Mouse (Mus musculus) CH12.LX (cell line): Measurements from ENCODE around the gene Agtpbp1. TPM values are rescaled to one million over a fixed set of nuclear protein-coding genes. Genes with fewer than 3 reads are reported as not detected.
A peak's percentile ranks its signal among the peaks of the same experiment; 100 is the strongest.

Source experiments
- DNase-seq: peaks from one replicate; pipeline ENCODE4 v3.0.0-alpha.2; 2013; ENCODE audit errors: extremely low read depth
- H3K27ac ChIP-seq: 2 replicates; pipeline ENCODE4 v1.5.1; 2012; ENCODE audit warnings: low read depth, mild to moderate bottlenecking, control low read depth, moderate library complexity; ENCODE audit not compliant: insufficient read depth
- H3K27me3 ChIP-seq: replicated peaks from 2 replicates; pipeline ENCODE3; 2012; ENCODE audit warnings: inconsistent platforms
- H3K36me3 ChIP-seq, 2 experiments: replicated peaks in 1 of 2; 2 replicates each; pipeline versions ENCODE3 to v1.6.1; 2012; ENCODE audit warnings: inconsistent platforms in 1 of 2, low read length in 1 of 2, mild to moderate bottlenecking in 1 of 2, mixed read lengths in 1 of 2, moderate library complexity in 1 of 2; ENCODE audit not compliant: control insufficient read depth in 1 of 2, insufficient read depth in 1 of 2
- H3K4me1 ChIP-seq, 2 experiments: 2 replicates each; pipeline ENCODE4 v1.6.1; 2012; ENCODE audit warnings: inconsistent platforms in 1 of 2, moderate library complexity in 1 of 2; ENCODE audit not compliant: insufficient read depth in 2 of 2, control insufficient read depth in 1 of 2
- H3K4me2 ChIP-seq: 2 replicates; pipeline ENCODE4 v1.6.1; 2012; ENCODE audit warnings: low read depth, mild to moderate bottlenecking, control low read depth; ENCODE audit not compliant: poor library complexity, insufficient read depth, severe bottlenecking
- H3K4me3 ChIP-seq, 3 experiments: fragments of 150-350 bp in 1 of 3; sonication (generic) in 1 of 3; replicated peaks in 1 of 3; 2 replicates each; pipeline versions ENCODE3 to v1.5.1; 2011 to 2012; ENCODE audit warnings: low read depth in 2 of 3, low read length in 2 of 3, mild to moderate bottlenecking in 2 of 3, moderate library complexity in 2 of 3, control low read depth in 1 of 3, improper control_type of control experiment in 1 of 3, inconsistent platforms in 1 of 3, mixed read lengths in 1 of 3; ENCODE audit not compliant: poor library complexity in 1 of 3
- H3K79me2 ChIP-seq: replicated peaks from 2 replicates; pipeline ENCODE4 v1.6.1; 2012; ENCODE audit warnings: mild to moderate bottlenecking, moderate library complexity; ENCODE audit not compliant: control insufficient read depth, poor library complexity, insufficient read depth, severe bottlenecking; ENCODE audit errors: extremely low read depth
- H3K9ac ChIP-seq: 2 replicates; pipeline ENCODE4 v1.6.1; 2012; ENCODE audit warnings: low read depth, mild to moderate bottlenecking, control low read depth, moderate library complexity; ENCODE audit not compliant: insufficient read depth
- H3K9me3 ChIP-seq: replicated peaks from 2 replicates; pipeline ENCODE3; 2012; ENCODE audit warnings: low read length, inconsistent platforms, mixed read lengths
- CHD1 ChIP-seq: IDR thresholded peaks from 2 replicates; pipeline ENCODE4 v1.6.1; 2012; ENCODE audit warnings: low read depth, low read length, improper control_type of control experiment, inconsistent platforms
- CTCF ChIP-seq, 2 experiments: IDR thresholded peaks in 1 of 2; conservative IDR thresholded peaks in 1 of 2; 2 replicates each; pipeline ENCODE4 v1.5.1; 2011 to 2012; ENCODE audit warnings: low read depth in 2 of 2, low read length in 2 of 2, improper control_type of control experiment in 1 of 2, inconsistent platforms in 1 of 2, mild to moderate bottlenecking in 1 of 2, moderate library complexity in 1 of 2
- E2F4 ChIP-seq: IDR thresholded peaks from 2 replicates; pipeline ENCODE4 v1.6.1; 2011; ENCODE audit warnings: low read depth, low read length, improper control_type of control experiment; ENCODE audit not compliant: insufficient replicate concordance
- ELF1 ChIP-seq: IDR thresholded peaks from 2 replicates; pipeline ENCODE4 v1.6.1; 2014; ENCODE audit warnings: low read depth, mild to moderate bottlenecking, inconsistent platforms, low read length, improper control_type of control experiment
- EP300 ChIP-seq: IDR thresholded peaks from 2 replicates; pipeline ENCODE4 v1.6.1; 2011; ENCODE audit warnings: low read length, improper control_type of control experiment
- ETS1 ChIP-seq: conservative IDR thresholded peaks from 2 replicates; pipeline ENCODE4 v1.6.1; 2012; ENCODE audit warnings: low read depth, mild to moderate bottlenecking, inconsistent platforms, low read length, improper control_type of control experiment, moderate library complexity
- HCFC1 ChIP-seq: IDR thresholded peaks from 2 replicates; pipeline ENCODE4 v1.6.1; 2012; ENCODE audit warnings: low read depth, mild to moderate bottlenecking, inconsistent platforms, low read length, improper control_type of control experiment
- JUN ChIP-seq: IDR thresholded peaks from 2 replicates; pipeline ENCODE4 v1.6.1; 2011; ENCODE audit warnings: low read depth, mild to moderate bottlenecking, low read length, improper control_type of control experiment, moderate library complexity; ENCODE audit not compliant: insufficient read depth
- MAX ChIP-seq: IDR thresholded peaks from 2 replicates; pipeline ENCODE4 v1.6.1; 2011; ENCODE audit warnings: low read length, improper control_type of control experiment
- MAZ ChIP-seq: IDR thresholded peaks from 2 replicates; pipeline ENCODE4 v1.6.1; 2012; ENCODE audit warnings: low read depth, mild to moderate bottlenecking, inconsistent platforms, low read length, improper control_type of control experiment, moderate library complexity
- MEF2A ChIP-seq: IDR thresholded peaks from 2 replicates; pipeline ENCODE4 v1.6.1; 2014; ENCODE audit warnings: low read depth, mild to moderate bottlenecking, inconsistent platforms, low read length, improper control_type of control experiment, borderline replicate concordance
- MXI1 ChIP-seq: IDR thresholded peaks from 2 replicates; pipeline ENCODE4 v1.6.1; 2011; ENCODE audit warnings: mild to moderate bottlenecking, low read depth, low read length, improper control_type of control experiment
- NRF1 ChIP-seq: IDR thresholded peaks from 2 replicates; pipeline ENCODE4 v1.6.1; 2014; ENCODE audit warnings: low read depth, mild to moderate bottlenecking, inconsistent platforms, low read length, improper control_type of control experiment, moderate library complexity
- PAX5 ChIP-seq: IDR thresholded peaks from 2 replicates; pipeline ENCODE4 v1.6.1; 2012; ENCODE audit warnings: low read length, inconsistent platforms, mixed read lengths
- POLR2AphosphoS2 ChIP-seq: IDR thresholded peaks from 2 replicates; pipeline ENCODE4 v1.6.1; 2011; ENCODE audit warnings: low read depth, low read length, improper control_type of control experiment
- RAD21 ChIP-seq: IDR thresholded peaks from 2 replicates; pipeline ENCODE4 v1.6.1; 2011; ENCODE audit warnings: low read depth, mild to moderate bottlenecking, low read length, improper control_type of control experiment, moderate library complexity
- SIN3A ChIP-seq: IDR thresholded peaks from 2 replicates; pipeline ENCODE4 v1.6.1; 2012; ENCODE audit warnings: low read length, improper control_type of control experiment, inconsistent platforms
- SMC3 ChIP-seq: IDR thresholded peaks from 2 replicates; pipeline ENCODE4 v1.6.1; 2011; ENCODE audit warnings: low read depth, low read length, improper control_type of control experiment
- TBP ChIP-seq: conservative IDR thresholded peaks from 2 replicates; pipeline ENCODE4 v1.6.1; 2011; ENCODE audit warnings: low read depth, low read length, improper control_type of control experiment
- TCF12 ChIP-seq: IDR thresholded peaks from 2 replicates; pipeline ENCODE4 v1.6.1; 2014; ENCODE audit warnings: low read depth, mild to moderate bottlenecking, inconsistent platforms, low read length, improper control_type of control experiment
- UBTF ChIP-seq: IDR thresholded peaks from 2 replicates; pipeline ENCODE4 v1.6.1; 2012; ENCODE audit warnings: low read depth, mild to moderate bottlenecking, inconsistent platforms, low read length, improper control_type of control experiment, moderate library complexity
- USF1 ChIP-seq: IDR thresholded peaks from 2 replicates; pipeline ENCODE4 v1.6.1; 2014; ENCODE audit warnings: low read depth, mild to moderate bottlenecking, inconsistent platforms, low read length, improper control_type of control experiment
- ZKSCAN1 ChIP-seq: IDR thresholded peaks from 2 replicates; pipeline ENCODE4 v1.6.1; 2012; ENCODE audit warnings: low read depth, inconsistent platforms, low read length, improper control_type of control experiment, borderline replicate concordance
- ZNF384 ChIP-seq: IDR thresholded peaks from 2 replicates; pipeline ENCODE4 v1.6.1; 2012; ENCODE audit warnings: low read depth, low read length, improper control_type of control experiment, inconsistent platforms
- dilution Hi-C: fragments of 300-500 bp; cut with MboI; formaldehyde crosslinking; loops from 2 replicates; pipeline ENCODE4 v1.14.3; 2020; ENCODE audit warnings: low sequenced_read_pairs; ENCODE audit not compliant: extremely low pct_unique_long_range_greater_than_20kb, extremely low pct_ligation_motif_present
- in situ Hi-C: fragments of 300-500 bp; cut with MboI; formaldehyde crosslinking; loops from 3 replicates; pipeline ENCODE4 v1.14.3; 2019; ENCODE audit warnings: low sequenced_read_pairs, low pct_ligation_motif_present, low pct_unique_long_range_greater_than_20kb, mixed read lengths
- polyA plus RNA-seq: library from polyadenylated mRNA; unstranded; fragments of >175 nt; gene quantifications from 2 replicates; pipeline ENCODE4 v1.2.1, GENCODE M21; 2012; ENCODE audit warnings: low read depth; ENCODE audit not compliant: insufficient read length
- total RNA-seq, 2 experiments: library from RNA; depleted of rRNA; stranded (reverse); fragments of 300-350 nt in 1 of 2; fragments of >200 nt in 1 of 2; gene quantifications; 2 replicates each; pipeline ENCODE4 v1.2.3; 2012 to 2014

Agtpbp1 gene
- total and polyA plus RNA-seq, 3 experiments: 15.7 to 21.5 (median 19.5) TPM

- Histone ChIP-seq H3K79me2 (no peaks in the 10 kb centered on the region), H3K27ac (no peak overlapping the region), H3K4me1 (peaks cover 0 to 7% of the 10 kb centered on the region in 2 experiments; a peak in 1 of 4 replicates), H3K4me3 (no peak overlapping the region), H3K9me3 (no peaks in the 10 kb centered on the region), H3K4me2 (no peak overlapping the region)
- DNase-seq: peak; percentile 27
- TF ChIP-seq ETS1 (no peak), RAD21 (peak; percentile 54), JUN (no peak), ZNF384 (peak; percentile 97), SMC3 (peak; percentile 69), MEF2A (no peak), ELF1 (no peak), CTCF (conservative IDR thresholded peaks at IDR 0.05 in 1 of 2, IDR thresholded peaks at IDR 0.05 in 1 of 2; ENCODE audit: low read depth in 2 of 2, low read length in 2 of 2) (peak in 1 of 2 experiments; percentile 66; a peak in 2 of 4 replicates), MXI1 (no peak)
- TF ChIP-seq, all 38 proteins: peak for 4
- dilution Hi-C loops: no loop called here
- no peak overlapping the region for H3K9ac ChIP-seq
- in situ Hi-C loops: no loop called here
- no peaks in the 10 kb centered on the region for H3K27me3 ChIP-seq
- peaks cover 77 to 96% of the 10 kb centered on the region in 2 experiments for H3K36me3 ChIP-seq
Measured at GRCm38 (mm10) chr13:59634637-59635036, 49.6 kb upstream of the Agtpbp1 start.

DNA sequence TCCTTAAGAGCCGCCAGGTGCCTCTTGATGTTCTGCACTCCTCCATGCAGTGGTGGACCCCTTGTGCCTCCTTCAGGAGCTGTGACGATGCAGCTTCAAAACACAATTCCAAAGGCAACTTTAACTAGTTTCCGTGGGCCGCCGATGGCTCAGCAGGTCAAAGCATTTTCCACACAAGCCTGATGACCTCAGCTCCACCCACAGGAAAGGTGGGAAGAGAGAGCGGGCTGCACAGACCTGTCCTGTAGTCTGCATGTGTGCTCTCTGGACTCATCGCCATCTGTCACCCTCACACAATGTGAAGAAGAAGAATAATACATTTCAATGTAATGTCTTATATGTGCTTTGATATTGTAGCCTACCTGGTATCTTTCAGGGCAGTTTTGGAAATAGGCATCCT lies 41.7 kb upstream of the Agtpbp1 start:
- H3K27ac ChIP-seq: no peak overlapping the region
- dilution Hi-C loops (no loop called here), in situ Hi-C loops (no loop called here)
- H3K4me1 ChIP-seq: peaks cover 11 to 46% of the 10 kb centered on the region in 2 experiments
- no peak overlapping the region for H3K9ac ChIP-seq
- no peak overlapping the region for H3K4me2 ChIP-seq
- no peaks in the 10 kb centered on the region for H3K27me3 ChIP-seq
- DNase-seq: no peak
- TF ChIP-seq CHD1 (no peak), MEF2A (no peak), ZNF384 (no peak), MXI1 (no peak), MAX (no peak), POLR2AphosphoS2 (no peak), EP300 (no peak)
- no peak overlapping the region for H3K4me3 ChIP-seq
- peaks cover 6% of the 10 kb centered on the region; the same call in 1 of the 2 replicates for H3K79me2 ChIP-seq
- no peaks in the 10 kb centered on the region for H3K9me3 ChIP-seq
- H3K36me3 ChIP-seq: peaks cover 34 to 58% of the 10 kb centered on the region in 2 experiments

DNA sequence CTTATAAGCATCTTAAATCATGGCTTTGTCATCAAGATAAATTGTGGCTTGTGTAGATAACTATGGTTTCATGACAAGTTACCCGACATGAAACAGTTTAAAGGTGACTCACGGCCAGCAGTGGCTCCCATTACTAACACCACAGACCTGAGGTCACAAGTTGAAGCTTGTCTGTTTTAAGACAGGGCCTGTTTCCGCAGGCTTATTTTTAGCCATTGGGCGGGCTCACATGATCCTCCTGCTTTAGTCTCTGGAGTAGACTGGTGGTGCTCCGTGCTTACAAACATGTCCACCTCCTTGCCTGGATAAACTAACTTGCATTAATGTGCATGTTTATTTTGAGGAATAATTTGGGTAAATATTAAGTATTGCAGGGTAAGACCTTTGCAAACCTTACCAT lies 39.9 kb upstream of the Agtpbp1 start:
- Histone ChIP-seq H3K9ac (peak overlapping the region; percentile 57; the same call in 1 of the 2 replicates), H3K27me3 (no peaks in the 10 kb centered on the region), H3K4me2 (0 out of 2 replicates have a peak overlapping the region, but pooled peaks have one; percentile 79), H3K4me3 (no peak overlapping the region), H3K9me3 (no peaks in the 10 kb centered on the region), H3K4me1 (peaks cover 20 to 64% of the 10 kb centered on the region in 2 experiments), H3K27ac (peak overlapping the region; percentile 47; the same call in 1 of the 2 replicates), H3K36me3 (peaks cover 25 to 52% of the 10 kb centered on the region in 2 experiments), H3K79me2 (peaks cover 6% of the 10 kb centered on the region; the same call in 1 of the 2 replicates)
- in situ Hi-C loops (no loop called here), dilution Hi-C loops (no loop called here)
- peak; percentile 91 for DNase-seq
- peak; percentile 58 for TF ChIP-seq ELF1
- TF ChIP-seq EP300: peak; percentile 86
- TF ChIP-seq RAD21: no peak; the same call in none of the 2 replicates
- TF ChIP-seq HCFC1: no peak; the same call in 1 of the 2 replicates
- TF ChIP-seq MAX: no peak
- TF ChIP-seq MAZ: no peak
- no peak for TF ChIP-seq PAX5
- TF ChIP-seq ZKSCAN1: no peak
- peak; percentile 75 for TF ChIP-seq MXI1
- TF ChIP-seq JUN: peak; percentile 47
- peak; percentile 87 for TF ChIP-seq TCF12
- no peak; the same call in 1 of the 2 replicates for TF ChIP-seq TBP
- peak; percentile 64; the same call in 1 of the 2 replicates for TF ChIP-seq SIN3A
- TF ChIP-seq NRF1: no peak
- TF ChIP-seq USF1: peak; percentile 54
- no peak for TF ChIP-seq UBTF
- peak; percentile 53; the same call in 1 of the 2 replicates for TF ChIP-seq E2F4
